Mouse (Mus musculus) forebrain, embryonic 11.5 days (tissue): Measurements from ENCODE around the gene Ciao1. TPM values are rescaled to one million over a fixed set of nuclear protein-coding genes. Genes with fewer than 3 reads are reported as not detected.
A peak's percentile ranks its signal among the peaks of the same experiment; 100 is the strongest.
"Not testable (repeated sequence)": the region's sequence is repeated elsewhere in the genome, so short reads cannot be mapped to it uniquely, and the experiment has no call there.

Source experiments
- ATAC-seq: fragments of 200-750 bp; cut with Nextera tagmentation; replicated peaks from 2 replicates; pipeline ENCODE4 v1.8.0; 2017; ENCODE audit warnings: moderate TSS enrichment; ENCODE audit not compliant: low FRiP score
- DNase-seq: peaks from one replicate; pipeline ENCODE4 v3.0.0-alpha.2; 2017; ENCODE audit warnings: low spot score
- H3K27ac ChIP-seq: fragments of 300-500 bp; sonication (generic); 2 replicates; pipeline ENCODE4 v1.5.1; 2014; ENCODE audit warnings: low read depth, low read length
- H3K27me3 ChIP-seq: fragments of 300-500 bp; sonication (generic); 2 replicates; pipeline ENCODE4 v1.6.1; 2014; ENCODE audit warnings: mild to moderate bottlenecking, low read length, mixed read lengths; ENCODE audit not compliant: control insufficient read depth, insufficient read depth
- H3K36me3 ChIP-seq: fragments of 300-500 bp; sonication (generic); 2 replicates; pipeline ENCODE4 v1.6.1; 2014; ENCODE audit warnings: mild to moderate bottlenecking, low read length, moderate library complexity, mixed read lengths; ENCODE audit not compliant: control insufficient read depth, insufficient read depth
- H3K4me1 ChIP-seq: fragments of 300-500 bp; sonication (generic); replicated peaks from 2 replicates; pipeline ENCODE4 v1.6.1; 2014; ENCODE audit warnings: low read length, mixed read lengths; ENCODE audit not compliant: control insufficient read depth, insufficient read depth
- H3K4me2 ChIP-seq: fragments of 300-500 bp; sonication (generic); 2 replicates; pipeline ENCODE4 v1.6.1; 2014; ENCODE audit warnings: low read depth, mild to moderate bottlenecking, low read length, moderate library complexity, mixed read lengths; ENCODE audit not compliant: severe bottlenecking
- H3K4me3 ChIP-seq: fragments of 300-500 bp; sonication (generic); 2 replicates; pipeline ENCODE4 v1.5.1; 2014; ENCODE audit warnings: low read depth, low read length
- H3K9ac ChIP-seq: fragments of 300-500 bp; sonication (generic); 2 replicates; pipeline ENCODE4 v1.6.1; 2014; ENCODE audit warnings: low read length
- H3K9me3 ChIP-seq: fragments of 300-500 bp; sonication (generic); 2 replicates; pipeline ENCODE4 v1.6.1; 2016; ENCODE audit warnings: low read length, mixed read lengths; ENCODE audit not compliant: control insufficient read depth
- WGBS: fragments of 180-500 bp; shearing (Covaris S2); extraction: QIAGEN DNeasy Blood & Tissue Kit; methylation state at CpG from one replicate; pipeline ENCODE4 v1.1.7; 2014; 5-methylcytosine and 5-hydroxymethylcytosine counted together
- polyA plus RNA-seq: library from polyadenylated mRNA; unstranded; fragments of >200 nt; fragmentation: Nextera tagmentation; extraction: Ambion mirVana; gene quantifications from 2 replicates; pipeline ENCODE4 v1.2.1, GENCODE M21; 2014

Ciao1 gene
- 46.3 and 55.6 TPM in 2 replicates for polyA plus RNA-seq

DNA sequence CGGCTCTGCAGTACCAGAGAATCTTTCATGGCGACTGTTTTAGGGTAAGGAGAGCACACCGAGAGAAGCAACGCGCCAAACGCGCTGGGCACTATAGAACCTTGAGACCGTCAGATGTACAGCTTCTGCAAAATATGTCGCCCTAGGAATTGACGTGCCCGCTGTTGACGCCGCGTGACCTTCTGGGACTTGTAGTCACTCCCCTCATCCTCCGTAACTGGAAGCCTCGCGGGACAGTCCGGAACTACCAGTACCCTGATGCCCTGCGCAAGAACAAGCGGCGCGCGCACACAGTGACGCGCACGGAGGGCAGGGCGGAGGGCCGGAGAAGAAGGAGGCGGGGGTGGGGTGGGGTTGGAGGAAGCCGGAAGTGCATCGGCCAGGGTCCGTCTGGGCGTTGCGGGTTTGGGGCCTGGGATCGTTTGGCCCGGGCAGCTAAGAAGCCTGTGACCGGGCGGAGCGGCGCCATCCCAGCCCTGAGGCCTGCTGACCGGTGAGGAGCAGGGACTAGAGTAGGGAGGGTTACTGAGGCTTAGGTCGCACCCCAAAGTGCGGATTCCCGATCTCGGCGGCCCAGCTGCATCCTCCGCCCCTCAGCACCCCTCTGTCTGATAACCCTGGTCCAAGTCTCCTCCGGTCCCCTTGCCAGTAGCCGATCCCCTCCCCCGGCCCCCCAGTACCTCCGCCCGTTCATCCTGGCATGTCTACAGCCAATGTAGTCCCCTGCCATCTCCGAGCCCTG, at the start of gene Ciao1, which contains the start of gene Tmem127:
TSS of gene Ciao1 (minus strand) at position 225 of the 742 bp plus-strand sequence.
TSS of gene Tmem127 (plus strand) at position 317 of the 742 bp plus-strand sequence.
- WGBS, result under 1% methylated on average over 53 of the region's 53 CpGs
- H3K4me2 ChIP-seq, result peak within 1 kb of the TSS; percentile 95
- H3K9ac ChIP-seq, result peak within 1 kb of the TSS; percentile 77
- peaks cover 10% of the 10 kb centered on the region for H3K4me1 ChIP-seq
- no peaks in the 10 kb centered on the region for H3K27me3 ChIP-seq
- peak; percentile 99 for DNase-seq
- no peaks in the 10 kb centered on the region for H3K9me3 ChIP-seq
- peak; percentile 98 for ATAC-seq
- no peaks in the 10 kb centered on the region; the same call in 1 of the 2 replicates for H3K36me3 ChIP-seq
- peak within 1 kb of the TSS; percentile 86 for H3K4me3 ChIP-seq
- H3K27ac ChIP-seq, result 0 out of 2 replicates have a peak within 1 kb of the TSS, but pooled peaks have one; percentile 41

- Histone ChIP-seq H3K4me1 (no peaks in the 10 kb centered on the region), H3K9ac (no peak overlapping the region), H3K4me2 (no peak overlapping the region), H3K4me3 (no peak overlapping the region), H3K9me3 (no peaks in the 10 kb centered on the region), H3K27ac (no peak overlapping the region), H3K36me3 (peaks cover 15% of the 10 kb centered on the region), H3K27me3 (no peaks in the 10 kb centered on the region)
- WGBS, result 94% methylated on average over 7 of the region's 7 CpGs
- DNase-seq (no peak), ATAC-seq (no peak)
Measured at GRCm38 (mm10) chr2:127297001-127297805, 49.6 kb upstream of the Ciao1 start.

- H3K9ac ChIP-seq, result no peak overlapping the region
- no peaks in the 10 kb centered on the region for H3K27me3 ChIP-seq
- H3K9me3 ChIP-seq, result no peaks in the 10 kb centered on the region
- no peak overlapping the region for H3K4me3 ChIP-seq
- no peak overlapping the region for H3K4me2 ChIP-seq
- no peak overlapping the region for H3K27ac ChIP-seq
- peaks cover 11% of the 10 kb centered on the region for H3K36me3 ChIP-seq
- 85% methylated on average over 4 of the region's 4 CpGs for WGBS
- no peak for ATAC-seq
- H3K4me1 ChIP-seq, result no peaks in the 10 kb centered on the region
- no peak for DNase-seq
Measured at GRCm38 (mm10) chr2:127292250-127292649, 44.6 kb upstream of the Ciao1 start.

- no peak for ATAC-seq
- DNase-seq, result no peak
- H3K4me2 ChIP-seq, result no peak overlapping the region
- no peaks in the 10 kb centered on the region for H3K9me3 ChIP-seq
- H3K36me3 ChIP-seq, result no peaks in the 10 kb centered on the region
- no peaks in the 10 kb centered on the region for H3K27me3 ChIP-seq
- H3K27ac ChIP-seq, result no peak overlapping the region
- H3K4me3 ChIP-seq, result no peak overlapping the region
- no peak overlapping the region for H3K9ac ChIP-seq
- no peaks in the 10 kb centered on the region for H3K4me1 ChIP-seq
Measured at GRCm38 (mm10) chr2:127278162-127278561, 30.5 kb upstream of the Ciao1 start.

DNA sequence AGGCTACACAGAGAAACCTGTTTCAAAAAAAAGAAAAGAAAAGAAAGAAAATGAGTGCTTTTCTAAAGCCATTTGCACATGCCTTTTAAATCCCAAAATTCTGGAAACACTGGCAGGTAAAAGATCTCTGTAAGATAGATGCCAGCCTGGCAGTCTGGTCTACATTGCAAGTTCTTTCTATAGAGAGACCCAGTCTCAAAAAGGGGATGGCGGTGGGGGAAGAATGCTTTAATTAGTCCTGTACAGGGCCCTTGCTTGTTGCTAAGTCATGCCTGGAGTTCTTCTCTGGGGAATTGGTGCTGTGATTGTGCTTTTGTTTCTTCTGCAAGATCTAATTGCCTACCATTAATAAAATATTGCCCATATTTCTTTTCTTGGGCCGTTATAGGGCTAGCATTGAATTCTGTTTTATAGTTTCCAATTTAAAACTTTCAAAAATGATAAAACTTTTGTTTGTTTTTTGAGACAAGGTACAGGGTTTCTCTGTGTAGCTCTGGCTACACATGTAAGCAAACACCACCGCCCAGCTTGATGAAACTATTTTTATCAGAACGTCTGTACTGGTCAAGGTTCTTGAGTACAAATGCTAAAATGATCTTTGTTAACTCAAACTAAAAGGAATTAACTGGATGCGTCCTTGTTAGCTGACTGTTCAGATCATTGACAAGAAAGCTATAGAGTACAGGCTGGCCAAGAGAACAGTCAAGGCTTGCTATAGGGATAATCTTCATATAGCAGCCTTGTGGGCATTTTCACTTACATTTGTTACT, 28.1 kb upstream of the Ciao1 start:
- ATAC-seq (no peak), DNase-seq (no peak)
- Histone ChIP-seq H3K27me3 (no peaks in the 10 kb centered on the region), H3K4me2 (no peak overlapping the region), H3K36me3 (no peaks in the 10 kb centered on the region), H3K9me3 (no peaks in the 10 kb centered on the region), H3K27ac (no peak overlapping the region), H3K4me1 (no peaks in the 10 kb centered on the region), H3K9ac (no peak overlapping the region), H3K4me3 (no peak overlapping the region)
- WGBS, result 86% methylated on average over 5 of the region's 5 CpGs

DNA sequence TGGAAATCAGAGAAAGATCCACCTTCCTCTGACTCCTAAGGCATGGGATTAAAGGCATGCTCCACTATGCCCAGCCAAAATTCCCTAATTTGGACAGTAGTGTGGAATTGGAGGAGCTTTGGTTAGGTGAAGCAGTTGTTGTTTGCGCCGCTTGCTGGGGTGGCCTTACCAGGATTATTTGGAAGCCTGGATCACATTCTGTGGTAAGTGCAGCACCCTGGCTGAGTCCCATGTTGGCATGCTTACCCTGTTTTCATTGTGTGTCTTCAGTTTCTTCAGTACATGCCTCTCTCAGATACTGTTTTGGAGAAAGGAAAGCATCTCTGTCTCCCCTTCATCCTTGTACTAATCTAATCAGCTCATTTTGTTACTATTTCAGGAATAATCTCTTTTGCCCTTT, 27.0 kb upstream of the Ciao1 start:
- H3K4me1 ChIP-seq, result no peaks in the 10 kb centered on the region
- 95% methylated on average over 2 of the region's 2 CpGs for WGBS
- H3K36me3 ChIP-seq, result no peaks in the 10 kb centered on the region
- no peaks in the 10 kb centered on the region for H3K27me3 ChIP-seq
- DNase-seq (no peak), ATAC-seq (no peak)
- no peak overlapping the region for H3K4me2 ChIP-seq
- H3K27ac ChIP-seq, result no peak overlapping the region
- no peaks in the 10 kb centered on the region for H3K9me3 ChIP-seq
- no peak overlapping the region for H3K4me3 ChIP-seq
- H3K9ac ChIP-seq, result no peak overlapping the region

DNA sequence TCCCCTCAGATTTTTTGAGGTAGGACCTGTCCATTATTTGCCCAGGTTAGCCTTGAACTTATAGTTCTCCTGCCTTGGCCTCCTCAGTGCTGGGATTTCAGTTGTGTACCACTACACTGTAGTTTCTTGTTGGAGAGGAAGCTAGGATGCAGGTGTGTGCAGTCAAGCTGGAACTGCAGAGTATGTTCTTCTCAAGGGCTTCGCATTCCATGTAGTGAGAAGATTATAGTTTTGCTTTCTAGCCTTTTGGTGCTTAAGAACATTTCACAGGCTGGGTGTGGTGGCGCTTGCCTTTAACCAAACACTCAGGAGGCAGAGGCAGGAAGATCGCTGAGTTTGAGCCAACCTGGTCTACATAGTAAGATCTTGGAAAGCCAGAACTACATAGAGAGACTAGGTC, 25.2 kb upstream of the Ciao1 start:
- Histone ChIP-seq H3K4me1 (no peaks in the 10 kb centered on the region), H3K9me3 (no peaks in the 10 kb centered on the region), H3K4me3 (no peak overlapping the region), H3K36me3 (no peaks in the 10 kb centered on the region), H3K4me2 (no peak overlapping the region), H3K27me3 (no peaks in the 10 kb centered on the region), H3K27ac (no peak overlapping the region), H3K9ac (no peak overlapping the region)
- WGBS, result 93% methylated on average over 3 of the region's 3 CpGs
- ATAC-seq (no peak), DNase-seq (no peak)

DNA sequence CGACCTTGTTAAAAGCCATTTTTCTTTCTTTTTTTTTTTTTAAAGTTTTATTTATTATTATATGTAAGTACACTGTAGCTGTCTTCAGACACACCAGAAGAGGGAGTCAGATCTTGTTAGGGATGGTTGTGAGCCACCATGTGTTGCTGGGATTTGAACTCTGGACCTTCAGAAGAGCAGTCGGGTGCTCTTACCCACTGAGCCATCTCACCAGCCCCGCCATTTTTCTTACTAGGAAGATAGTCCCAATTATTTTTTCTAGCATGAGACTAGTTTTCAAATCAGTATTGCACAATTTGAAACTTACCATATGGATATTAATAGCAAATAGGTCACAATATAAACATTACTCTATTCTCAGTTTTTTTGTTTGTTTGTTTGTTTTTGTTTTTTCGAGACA, 24.4 kb upstream of the Ciao1 start:
- H3K4me3 ChIP-seq, H3K9ac ChIP-seq, H3K27me3 ChIP-seq, H3K4me1 ChIP-seq, DNase-seq, H3K36me3 ChIP-seq, H3K9me3 ChIP-seq, H3K27ac ChIP-seq, H3K4me2 ChIP-seq, ATAC-seq: not testable (repeated sequence)
- WGBS, result 97% methylated on average over 4 of the region's 4 CpGs
